Mouse (Mus musculus) retina, postnatal 7 days (tissue): ENCODE measurements around the gene Tmcc1.
A peak's percentile ranks its signal among the peaks of the same experiment; 100 is the strongest.
"Not testable (repeated sequence)": the region's sequence is repeated elsewhere in the genome, so short reads cannot be mapped to it uniquely, and the experiment has no call there.

Source experiments
- DNase-seq: peaks from one replicate; pipeline ENCODE4 v3.0.0-alpha.2; 2012; ENCODE audit warnings: low read depth, low spot score

Gene Tmcc1

DNA sequence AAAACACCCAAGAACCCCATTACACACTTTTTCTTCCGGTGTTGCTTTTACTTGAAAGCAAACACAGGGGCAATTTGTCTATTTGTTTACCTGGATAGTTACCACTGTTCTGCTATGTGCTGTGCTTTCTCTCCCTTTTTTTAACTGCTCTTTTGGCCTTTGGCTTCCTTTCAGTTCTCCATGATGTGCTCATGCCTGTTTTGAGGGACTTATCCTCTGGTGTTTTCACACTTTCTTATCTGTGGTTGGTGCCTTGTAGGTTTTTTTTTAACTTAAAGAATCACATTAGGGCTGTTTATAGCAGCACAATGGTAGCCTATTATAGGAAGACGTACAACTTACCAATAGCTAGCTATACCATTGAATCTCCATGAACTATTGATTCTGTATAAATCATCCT is 51.6 kb downstream of the Tmcc1 start:
- DNase-seq, result no peak

DNA sequence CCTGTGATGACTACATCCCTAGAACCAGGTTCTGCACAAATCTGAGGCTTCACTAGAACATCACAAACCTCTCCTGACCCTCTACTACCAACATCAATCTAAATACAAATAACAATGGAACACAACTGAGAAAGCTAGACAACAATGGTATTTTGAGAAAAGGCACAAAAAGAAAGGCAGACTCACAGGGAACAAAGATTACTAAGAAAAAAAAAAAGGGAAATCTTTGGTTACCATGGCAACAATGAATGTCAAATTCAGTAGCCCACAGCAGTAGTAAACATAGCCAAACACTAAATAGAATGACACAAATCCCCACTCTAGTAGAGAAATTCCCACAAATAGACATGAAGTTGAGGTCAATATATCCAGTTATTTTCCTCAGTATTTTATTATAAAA is 52.5 kb downstream of the Tmcc1 start:
- DNase-seq, result no peak

DNA sequence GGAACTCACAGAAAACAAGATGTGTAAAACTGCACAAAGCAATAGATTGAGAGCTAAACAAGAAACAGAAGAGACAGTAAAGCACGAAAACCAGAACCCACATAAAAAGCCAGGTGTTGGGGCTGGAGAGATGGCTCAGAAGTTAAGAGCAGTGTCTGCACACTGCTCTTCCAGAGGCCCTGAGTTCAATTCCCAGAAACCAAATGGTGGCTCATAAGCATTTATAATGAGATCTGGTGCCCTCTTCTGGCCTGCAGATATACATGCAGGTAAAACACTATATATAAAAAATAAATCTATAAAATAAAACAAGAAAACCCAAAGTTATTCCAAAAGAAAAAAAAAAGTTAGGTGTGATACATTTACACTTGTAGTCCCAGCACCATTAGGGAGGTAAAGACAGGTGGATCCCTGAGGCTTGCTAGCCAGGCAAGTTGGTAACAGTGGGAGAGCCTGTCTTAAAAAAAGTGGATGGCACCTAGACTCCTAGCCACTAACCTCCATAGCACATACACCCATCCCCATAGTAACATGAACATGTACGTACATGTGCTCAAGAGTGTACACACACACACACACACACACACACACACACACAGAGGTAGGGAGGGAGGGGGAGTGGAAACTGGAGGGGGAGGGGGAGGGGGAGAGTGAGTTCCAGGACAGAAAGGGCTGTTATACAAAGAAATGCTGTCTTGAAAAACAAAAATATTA is 54.0 kb downstream of the Tmcc1 start:
- DNase-seq, result no peak

DNA sequence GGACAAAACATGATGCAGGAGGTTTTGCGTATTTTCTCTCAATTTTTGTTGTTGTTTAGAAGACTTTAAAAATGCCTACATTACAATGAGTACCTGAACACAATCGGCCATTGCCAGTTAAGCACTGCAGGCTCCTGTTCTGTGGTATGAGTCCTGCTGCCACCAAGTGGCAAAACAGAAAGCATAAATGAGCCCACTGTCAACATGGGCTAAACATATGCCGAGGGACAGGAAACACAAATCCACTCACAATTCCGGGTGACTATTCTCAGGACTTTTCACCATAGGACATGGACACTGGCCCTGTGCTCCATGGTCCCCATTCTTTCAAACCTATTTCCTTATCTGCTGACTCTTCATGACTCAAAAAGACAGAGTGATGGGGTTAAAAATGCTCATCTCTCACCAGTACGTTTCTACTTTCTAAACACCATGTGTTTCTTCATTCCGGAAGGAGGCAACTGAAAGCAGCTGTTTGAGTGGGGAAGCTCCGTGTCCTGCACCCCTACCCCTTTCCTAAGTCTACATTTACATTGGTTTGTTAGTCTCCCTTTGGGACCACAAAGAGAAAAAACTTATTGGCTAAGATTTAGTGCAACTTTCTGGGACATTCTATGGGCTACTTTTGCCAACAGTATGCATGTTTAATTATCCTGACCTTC is 57.2 kb downstream of the Tmcc1 start:
- peak; percentile 14 for DNase-seq

DNA sequence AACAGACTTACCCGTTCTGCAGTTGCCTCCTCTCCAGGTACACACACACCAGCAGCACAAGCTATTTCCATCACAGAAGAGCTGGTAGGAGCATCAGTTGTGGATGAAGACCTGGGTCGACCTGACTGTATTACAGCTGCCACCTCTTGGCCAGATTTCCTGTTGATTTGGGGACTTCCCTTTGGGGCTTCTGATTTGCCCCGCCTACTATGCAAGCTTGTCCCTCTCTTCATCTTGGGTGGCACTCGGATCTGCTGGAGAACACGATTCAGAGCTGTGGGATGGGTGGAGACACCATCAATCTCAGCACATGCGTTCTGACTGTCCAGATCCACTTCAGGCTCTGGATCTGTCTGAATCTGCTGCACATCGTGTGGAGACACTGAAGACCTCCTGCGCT is 59.5 kb downstream of the Tmcc1 start:
- DNase-seq, result no peak

DNA sequence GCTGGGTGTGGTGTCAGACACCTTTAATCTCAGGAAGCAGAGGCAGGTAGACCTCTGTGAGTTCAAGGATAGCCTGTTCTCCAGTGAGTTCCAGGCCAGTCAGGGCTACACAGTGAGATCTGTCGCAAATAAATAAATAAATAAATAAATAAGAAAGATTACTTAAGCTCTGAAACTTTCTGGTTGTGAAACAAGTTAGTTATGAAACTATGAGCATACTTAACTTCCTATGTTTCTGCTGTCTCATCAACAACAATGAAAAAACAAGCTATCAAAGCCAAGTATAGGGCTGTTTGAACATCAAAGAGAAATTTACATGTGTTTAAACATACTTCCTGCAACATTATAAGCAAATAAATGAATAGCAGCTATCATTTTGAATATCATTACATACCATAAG is 61.5 kb downstream of the Tmcc1 start:
- DNase-seq, result no peak

DNA sequence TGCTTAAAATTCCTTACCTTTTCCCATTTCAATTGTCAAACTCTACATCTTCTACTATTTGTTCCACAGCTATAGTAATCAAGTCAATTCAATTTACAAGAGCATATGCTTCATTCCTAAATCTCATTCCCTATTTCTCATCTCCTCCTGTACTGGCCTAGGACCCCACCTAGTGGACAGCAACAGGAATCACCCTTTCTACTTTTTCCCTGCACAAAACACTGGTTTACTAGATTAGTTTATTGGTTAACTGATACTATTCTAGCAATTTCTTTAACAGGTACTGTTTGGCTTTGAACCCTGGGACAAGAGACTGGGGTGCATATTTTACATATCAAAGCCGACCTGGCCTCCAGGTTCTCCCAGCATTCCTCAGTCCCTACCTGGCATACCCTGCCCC is 64.6 kb downstream of the Tmcc1 start:
- peak; percentile 43 for DNase-seq

DNA sequence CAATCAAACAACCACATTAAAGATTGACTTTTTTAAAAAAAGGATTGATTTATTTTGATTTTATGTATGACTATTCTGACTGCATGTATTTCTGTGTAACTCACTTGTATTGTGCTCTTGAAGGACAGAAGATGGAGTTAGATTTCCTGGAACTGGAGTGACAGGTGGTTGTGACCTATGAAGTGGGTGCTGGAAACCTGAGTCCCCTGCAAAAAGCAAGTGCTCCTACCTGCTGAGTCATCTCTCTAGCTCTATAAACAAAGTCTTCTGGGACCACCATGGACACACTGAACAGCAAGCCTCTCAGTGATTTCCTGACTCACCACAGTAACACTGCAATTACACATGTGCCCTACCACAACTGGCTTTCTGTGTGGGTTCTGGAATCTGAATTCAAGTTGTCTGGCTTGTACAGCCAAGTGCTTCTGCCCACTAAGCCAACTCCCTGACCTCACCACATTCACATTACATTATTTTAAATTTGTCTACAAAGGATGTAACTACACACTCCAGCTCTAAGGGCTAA is 65.3 kb downstream of the Tmcc1 start:
- no peak for DNase-seq

DNA sequence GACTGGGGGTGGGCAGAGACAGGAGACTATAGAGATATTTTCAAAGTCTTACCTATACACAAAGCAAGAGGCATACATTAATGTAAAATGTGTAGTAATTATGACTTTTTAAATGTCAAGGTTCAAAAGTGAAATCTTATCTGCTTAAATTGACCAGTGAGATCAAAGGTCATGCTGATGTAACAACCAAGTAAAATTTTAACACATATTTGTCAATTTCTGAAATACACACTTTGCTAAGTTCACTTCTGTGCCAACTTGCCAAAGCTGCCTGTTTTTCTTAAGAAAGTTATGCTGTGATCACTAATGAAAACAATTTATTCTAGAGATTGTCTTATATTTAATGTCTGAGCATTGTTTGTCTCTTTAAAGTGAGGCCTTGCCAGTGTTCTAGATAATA is 66.7 kb downstream of the Tmcc1 start:
- no peak for DNase-seq

DNA sequence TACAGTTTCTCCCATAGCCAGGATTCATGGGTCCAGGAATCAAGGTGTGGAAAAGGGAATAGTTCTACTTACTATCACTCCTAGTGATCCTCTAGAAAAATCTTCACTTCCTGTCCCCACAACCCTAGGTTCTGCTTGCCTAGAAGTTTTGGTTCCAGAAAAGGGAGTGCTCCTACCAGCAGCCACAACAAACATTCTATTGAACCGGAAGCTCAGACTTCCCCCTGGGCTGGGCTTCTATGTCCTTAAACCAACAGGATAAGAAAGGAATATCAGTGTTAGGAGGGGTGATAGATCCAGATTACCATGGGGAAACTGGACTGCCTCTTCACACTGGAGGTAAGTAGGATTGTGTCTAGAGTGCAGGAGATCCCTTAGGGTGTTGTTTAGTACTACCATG is 70.4 kb downstream of the Tmcc1 start:
- no peak for DNase-seq

DNA sequence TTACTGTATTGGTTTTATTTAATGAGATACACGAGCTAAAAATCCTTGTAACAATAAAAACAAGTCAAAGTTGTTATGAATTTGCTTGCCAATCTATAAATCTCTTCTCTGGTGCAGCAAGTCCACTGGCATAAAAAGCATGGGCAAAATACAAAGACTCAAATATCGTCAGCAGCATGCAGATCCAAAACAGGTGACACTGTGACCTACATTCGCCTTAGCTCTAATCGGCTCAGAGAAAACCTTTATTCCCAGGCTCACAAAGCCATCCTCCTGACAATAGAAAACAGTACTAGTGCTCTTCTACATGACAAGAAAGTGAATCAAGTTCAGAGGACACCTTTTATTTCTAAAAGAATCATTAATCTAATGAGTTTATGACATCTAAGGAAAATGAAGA is 73.6 kb downstream of the Tmcc1 start:
- peak; percentile 47 for DNase-seq

DNA sequence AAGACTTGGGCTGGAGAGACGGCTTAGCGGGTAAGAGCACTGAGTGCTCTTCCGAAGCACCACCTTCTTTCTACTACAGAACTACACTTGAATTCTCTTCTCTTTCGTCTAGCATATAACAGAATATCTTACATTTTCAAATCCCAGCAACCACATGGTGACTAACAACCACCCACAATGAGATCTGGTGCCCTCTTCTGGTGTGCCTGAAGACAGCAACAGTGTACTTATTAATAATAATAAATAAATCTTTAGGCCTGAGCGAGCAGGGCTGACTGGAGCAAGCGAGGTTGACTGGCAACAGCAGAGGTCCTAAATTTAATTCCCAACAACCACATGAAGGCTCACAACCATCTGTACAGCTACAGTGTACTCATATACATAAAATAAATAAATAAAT is 76.7 kb downstream of the Tmcc1 start:
- not testable (repeated sequence) for DNase-seq

DNA sequence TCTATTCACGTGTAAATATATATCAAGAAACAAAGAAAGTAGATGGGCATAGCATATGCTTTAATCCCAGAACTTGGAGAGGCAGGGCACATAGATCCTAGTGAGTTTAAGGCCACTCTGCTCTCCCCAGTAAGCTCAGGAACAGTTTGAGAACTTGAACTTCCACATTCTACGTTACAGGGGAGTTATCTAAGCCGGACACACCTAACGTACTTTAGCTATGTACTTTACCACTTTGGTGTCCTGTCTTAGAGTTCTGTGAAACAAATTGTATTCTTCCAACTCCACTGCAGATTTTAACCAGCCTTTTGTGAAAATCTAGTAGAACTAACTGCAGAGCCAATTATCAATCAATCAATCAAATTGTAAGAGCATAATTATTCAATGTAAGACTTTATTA is 82.7 kb downstream of the Tmcc1 start:
- no peak for DNase-seq

DNA sequence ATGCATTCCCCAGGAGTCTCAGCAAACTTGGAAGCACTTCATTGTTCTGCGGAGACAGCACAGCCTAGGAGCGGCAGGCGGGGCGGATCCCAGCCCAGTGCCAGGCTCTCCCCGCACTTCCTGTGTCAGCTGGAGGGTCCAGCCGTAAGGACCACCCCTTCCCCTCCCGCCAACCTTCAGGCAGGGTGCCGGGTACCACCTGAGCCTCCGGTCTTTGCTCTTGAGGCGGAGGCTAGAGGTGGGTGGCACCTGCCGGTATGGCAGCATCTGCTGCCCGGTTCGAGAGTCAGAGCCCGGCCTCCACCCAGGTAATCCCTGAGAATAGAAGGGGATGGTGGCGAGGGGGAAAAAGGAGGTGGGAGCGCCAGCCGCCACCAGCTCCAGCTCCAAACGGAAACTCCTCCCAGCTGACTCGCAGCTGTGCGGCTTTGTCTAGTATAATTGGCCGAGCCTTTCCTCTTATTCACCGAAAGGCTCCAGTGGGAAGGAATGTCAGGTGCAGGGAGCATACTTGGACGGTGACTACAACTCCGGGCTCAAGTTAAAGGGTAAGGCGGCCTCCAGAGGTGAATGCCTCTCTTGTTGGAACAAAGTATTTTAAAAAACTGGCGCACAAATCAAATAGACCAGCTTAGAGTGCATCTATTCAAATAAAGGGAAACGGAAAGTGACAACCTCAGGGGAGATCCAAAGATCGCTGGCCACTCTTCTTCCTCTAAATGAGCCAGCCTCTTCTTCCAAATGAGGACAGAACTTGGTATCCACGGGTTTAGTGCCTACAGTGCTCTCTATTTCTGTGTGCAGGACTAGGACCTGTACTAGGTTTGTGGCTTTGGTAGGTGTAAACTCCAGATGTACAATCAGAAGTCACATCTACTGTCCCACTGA is 85.6 kb downstream of the Tmcc1 start:
- DNase-seq, result peak; percentile 31

DNA sequence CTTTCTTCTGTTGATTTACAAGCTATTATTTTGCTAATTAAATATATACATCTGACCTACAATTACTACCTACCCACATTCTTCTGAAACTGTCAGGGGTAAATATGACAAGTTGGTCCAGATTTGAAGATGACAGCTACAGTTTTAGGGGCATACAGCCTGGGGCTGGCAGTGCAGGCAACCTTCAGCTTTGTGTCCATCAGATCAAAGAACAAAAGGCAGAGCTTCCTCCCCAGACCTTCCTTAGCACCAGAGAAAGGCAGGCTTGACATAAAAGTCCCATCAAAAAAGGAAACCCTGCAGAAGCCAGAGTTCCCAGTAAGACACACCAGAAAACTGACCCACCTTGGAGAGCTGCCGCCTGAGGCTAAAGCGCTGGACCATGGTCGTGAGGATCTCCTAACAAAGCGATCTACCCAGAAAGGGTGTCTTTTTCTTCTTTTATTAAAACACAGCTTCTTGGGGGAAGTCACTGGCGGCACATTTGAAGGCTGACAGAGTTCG is 86.3 kb downstream of the Tmcc1 start:
- DNase-seq, result no peak

DNA sequence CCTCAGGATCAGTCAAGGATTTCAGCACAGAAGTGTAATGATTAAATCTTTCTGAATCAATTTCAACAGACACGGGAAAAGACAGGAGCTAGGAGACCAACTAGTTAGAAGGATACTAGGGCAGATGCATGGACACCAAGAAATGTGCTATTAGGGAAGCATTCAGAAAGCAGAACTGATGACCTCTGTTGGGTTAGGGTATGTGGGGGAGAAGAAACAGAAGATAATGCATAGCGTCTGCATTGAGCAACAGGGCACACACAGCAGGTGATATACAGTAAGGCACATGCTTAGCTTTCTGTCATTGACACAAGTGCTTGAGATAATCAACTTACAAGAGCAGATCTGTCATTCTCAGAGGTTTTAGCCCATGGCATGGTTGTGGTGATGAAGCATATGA is 95.7 kb downstream of the Tmcc1 start:
- no peak for DNase-seq

DNA sequence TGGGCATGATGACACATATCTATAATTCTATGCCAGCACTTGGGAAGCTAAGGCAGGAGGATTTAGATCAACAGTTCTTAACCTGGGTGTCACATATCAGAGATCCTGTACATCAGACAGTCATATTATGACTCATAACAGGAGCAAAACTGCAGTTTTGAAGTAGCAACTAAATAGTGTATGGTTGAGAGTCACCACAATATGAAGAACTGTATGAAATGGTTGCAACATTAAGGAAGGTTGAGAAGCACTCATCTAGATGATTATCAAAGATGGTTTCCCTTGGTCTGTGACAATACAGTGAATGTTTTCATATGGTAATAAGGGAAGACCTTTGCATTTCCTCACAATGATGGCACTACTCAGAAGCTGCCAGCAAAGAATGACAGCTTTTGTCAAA is 103.9 kb downstream of the Tmcc1 start:
- DNase-seq, result no peak

DNA sequence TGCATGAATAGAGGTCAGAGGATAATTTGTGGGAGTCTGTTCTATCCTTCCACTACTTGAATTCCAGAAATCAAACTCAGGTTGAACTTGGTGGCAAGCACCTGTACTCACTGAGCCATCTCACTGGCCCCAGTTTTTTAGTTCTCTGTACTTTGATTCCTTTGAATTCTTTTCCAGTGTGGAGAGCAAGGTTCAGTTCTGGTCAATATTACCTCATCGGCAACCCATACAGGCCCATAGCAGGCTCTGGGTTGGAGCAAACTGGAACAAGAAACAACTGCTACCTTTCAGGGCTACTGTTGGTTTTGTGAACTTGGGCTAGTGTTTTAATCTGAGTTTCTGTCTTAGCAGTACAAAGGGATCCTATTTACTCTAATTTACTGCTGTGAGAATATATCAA is 107.2 kb downstream of the Tmcc1 start:
- no peak for DNase-seq

DNA sequence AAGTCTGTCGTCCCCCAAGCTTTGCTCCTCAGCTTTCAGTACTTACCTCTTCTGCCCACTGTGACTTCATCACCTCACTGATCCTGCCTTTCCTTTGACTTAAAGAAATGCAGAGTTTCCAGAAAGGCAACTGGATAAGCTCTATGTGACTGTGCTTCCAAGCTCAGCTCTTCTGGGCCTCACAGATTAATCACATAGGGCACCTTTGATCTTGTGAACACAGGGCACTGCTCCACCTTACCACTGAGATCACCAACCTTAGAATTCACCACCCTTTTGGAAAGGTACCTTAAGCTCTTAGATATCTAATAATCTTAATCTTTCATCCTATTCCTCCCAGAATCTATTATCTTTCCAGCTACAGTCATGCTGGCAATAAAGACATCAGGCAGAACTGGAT is 111.0 kb downstream of the Tmcc1 start:
- no peak for DNase-seq

DNA sequence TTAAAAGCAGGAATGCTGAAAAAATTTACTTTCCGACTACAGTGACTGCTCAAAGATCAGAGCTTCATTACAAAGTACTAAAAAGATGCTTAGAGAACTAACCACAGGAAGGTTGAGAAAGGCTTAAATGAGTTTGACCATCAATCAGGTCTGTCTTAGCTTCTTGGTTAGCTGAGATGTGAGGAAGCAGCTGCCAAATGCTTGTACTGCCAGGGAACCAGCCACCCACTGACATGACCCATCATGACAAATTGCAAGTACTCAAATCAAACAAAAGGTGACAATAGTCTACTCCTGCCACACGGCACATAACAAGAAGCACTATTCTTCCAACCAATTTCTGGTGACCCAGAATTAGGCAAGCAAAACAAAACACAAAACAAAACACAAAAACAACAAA is 111.9 kb downstream of the Tmcc1 start:
- no peak for DNase-seq

DNA sequence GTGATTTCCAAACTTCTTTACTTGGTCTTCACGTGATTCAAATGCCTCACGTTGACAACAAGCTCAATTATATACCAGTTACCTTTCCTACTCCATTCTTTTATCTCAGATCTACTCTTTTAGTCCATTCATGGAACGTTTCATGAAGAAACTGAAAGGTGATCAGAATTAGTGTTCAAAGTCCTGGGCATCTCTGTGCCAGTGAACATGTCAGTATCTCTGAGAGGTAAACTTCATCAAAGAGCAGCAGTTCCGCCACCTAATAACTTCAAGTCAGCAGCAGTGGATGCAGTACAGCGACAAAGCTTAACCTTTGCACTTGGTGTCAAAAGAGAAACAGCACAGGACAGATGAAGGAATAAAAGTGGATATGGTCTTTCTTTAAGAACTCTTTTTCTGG is 112.5 kb downstream of the Tmcc1 start:
- DNase-seq, result no peak

DNA sequence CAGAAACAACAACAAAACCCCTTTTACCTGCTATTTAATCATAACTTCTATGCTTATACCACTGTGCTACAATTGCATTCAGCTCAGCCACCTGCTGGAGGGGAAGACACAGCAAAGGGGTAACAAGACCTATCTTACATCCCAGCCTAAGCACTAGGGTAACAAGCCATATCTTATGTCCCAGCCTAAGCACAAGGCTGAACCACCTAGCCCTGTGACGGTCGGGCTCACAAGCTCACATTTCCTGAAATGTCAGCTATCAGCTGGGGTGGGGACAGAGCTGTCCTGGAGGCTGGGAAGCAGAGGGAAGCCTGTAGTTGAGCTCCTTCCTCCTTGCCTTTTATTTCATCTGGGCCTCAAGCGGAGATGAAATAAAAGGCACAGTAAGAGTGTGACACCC is 115.7 kb downstream of the Tmcc1 start:
- DNase-seq, result no peak
